Mouse (Mus musculus): ENCODE data around the gene Pigw. TPM values are rescaled to one million over a fixed set of nuclear protein-coding genes. Genes with fewer than 3 reads are reported as not detected.
"Not testable (repeated sequence)": the region's sequence is repeated elsewhere in the genome, so short reads cannot be mapped to it uniquely, and the experiment has no call there.

Pigw gene
- polyA plus RNA-seq, 1 experiment from 2014 or later = 2.7 TPM

GRCm38 (mm10) chr11:84893113-84893512 lies 13.0 kb upstream of the Pigw start:
- Histone ChIP-seq H3K36me3 (peaks cover 75% of the 10 kb centered on the region), H3K27me3 (no peaks in the 10 kb centered on the region), H3K4me3 (no peak overlapping the region), H3K27ac (no peak overlapping the region), H3K9me3 (replicated peaks) (no peaks in the 10 kb centered on the region), H3K4me2 (replicated peaks) (no peak overlapping the region), H3K4me1 (no peaks in the 10 kb centered on the region), H3K9ac (no peak overlapping the region)
- ATAC-seq (ENCODE audit: low FRiP score) = no peak
- 92% methylated on average over 14 of the region's 15 CpGs for WGBS

- Histone ChIP-seq H3K4me3 (no peak overlapping the region), H3K27ac (no peak overlapping the region), H3K4me1 (no peaks in the 10 kb centered on the region), H3K27me3 (no peaks in the 10 kb centered on the region), H3K4me2 (replicated peaks) (no peak overlapping the region), H3K9ac (no peak overlapping the region), H3K9me3 (replicated peaks) (no peaks in the 10 kb centered on the region), H3K36me3 (peaks cover 68% of the 10 kb centered on the region)
- ATAC-seq (ENCODE audit: low FRiP score) = no peak
- WGBS = 95% methylated on average over 7 of the region's 7 CpGs
Measured at GRCm38 (mm10) chr11:84891705-84892104, 11.6 kb upstream of the Pigw start.

GRCm38 (mm10) chr11:84889492-84889891 lies 9.4 kb upstream of the Pigw start:
- ATAC-seq (ENCODE audit: low FRiP score) = no peak
- H3K27me3 ChIP-seq = no peaks in the 10 kb centered on the region
- no peak overlapping the region for H3K27ac ChIP-seq
- H3K36me3 ChIP-seq = peaks cover 68% of the 10 kb centered on the region
- 98% methylated on average over 2 of the region's 2 CpGs for WGBS
- H3K4me1 ChIP-seq = no peaks in the 10 kb centered on the region
- no peak overlapping the region for H3K9ac ChIP-seq
- H3K4me2 ChIP-seq (replicated peaks) = no peak overlapping the region
- no peak overlapping the region for H3K4me3 ChIP-seq
- H3K9me3 ChIP-seq (replicated peaks) = no peaks in the 10 kb centered on the region

DNA sequence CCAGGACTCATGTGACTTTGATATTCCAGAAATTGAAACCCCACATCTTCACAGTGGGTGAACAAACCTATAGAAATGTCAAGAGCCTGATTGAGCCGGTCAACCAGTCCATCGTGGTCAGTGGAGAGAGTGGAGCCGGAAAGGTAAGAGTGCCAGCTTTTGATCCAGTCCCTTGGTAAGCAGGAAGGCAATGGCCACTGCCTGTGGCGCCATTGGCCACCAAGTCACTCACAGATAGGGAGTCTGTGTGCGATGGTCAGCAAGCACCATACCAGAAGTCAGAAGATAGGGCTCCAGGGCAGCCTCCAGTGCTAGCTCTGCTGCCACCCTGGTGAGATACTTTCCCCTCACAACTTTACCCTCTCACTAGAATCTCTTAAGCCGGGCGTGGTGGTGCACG lies 7.9 kb upstream of the Pigw start:
- Histone ChIP-seq H3K27me3 (no peaks in the 10 kb centered on the region), H3K36me3 (peaks cover 69% of the 10 kb centered on the region), H3K27ac (no peak overlapping the region), H3K9ac (no peak overlapping the region), H3K9me3 (replicated peaks) (no peaks in the 10 kb centered on the region), H3K4me2 (replicated peaks) (no peak overlapping the region), H3K4me1 (no peaks in the 10 kb centered on the region), H3K4me3 (no peak overlapping the region)
- 98% methylated on average over 8 of the region's 8 CpGs for WGBS
- ATAC-seq (ENCODE audit: low FRiP score) = no peak

- no peak for ATAC-seq (ENCODE audit: low FRiP score)
- no peak overlapping the region for H3K27ac ChIP-seq
- H3K9ac ChIP-seq = no peak overlapping the region
- no peak overlapping the region for H3K4me3 ChIP-seq
- H3K4me1 ChIP-seq = no peaks in the 10 kb centered on the region; the same call in 1 of the 2 replicates
- H3K9me3 ChIP-seq (replicated peaks) = no peaks in the 10 kb centered on the region
- no peak overlapping the region for H3K4me2 ChIP-seq (replicated peaks)
- H3K36me3 ChIP-seq = peaks cover 58% of the 10 kb centered on the region
- WGBS = 89% methylated on average over 11 of the region's 11 CpGs
- no peaks in the 10 kb centered on the region for H3K27me3 ChIP-seq
Measured at GRCm38 (mm10) chr11:84886767-84887511, 6.9 kb upstream of the Pigw start.

GRCm38 (mm10) chr11:84886236-84886635 lies 6.2 kb upstream of the Pigw start:
- WGBS = 90% methylated on average over 5 of the region's 5 CpGs
- Histone ChIP-seq H3K36me3 (peaks cover 54% of the 10 kb centered on the region), H3K4me3 (no peak overlapping the region), H3K4me2 (replicated peaks) (no peak overlapping the region), H3K4me1 (peaks cover 3% of the 10 kb centered on the region), H3K9ac (no peak overlapping the region), H3K27me3 (no peaks in the 10 kb centered on the region), H3K27ac (no peak overlapping the region), H3K9me3 (replicated peaks) (no peaks in the 10 kb centered on the region)
- ATAC-seq (ENCODE audit: low FRiP score) = no peak

DNA sequence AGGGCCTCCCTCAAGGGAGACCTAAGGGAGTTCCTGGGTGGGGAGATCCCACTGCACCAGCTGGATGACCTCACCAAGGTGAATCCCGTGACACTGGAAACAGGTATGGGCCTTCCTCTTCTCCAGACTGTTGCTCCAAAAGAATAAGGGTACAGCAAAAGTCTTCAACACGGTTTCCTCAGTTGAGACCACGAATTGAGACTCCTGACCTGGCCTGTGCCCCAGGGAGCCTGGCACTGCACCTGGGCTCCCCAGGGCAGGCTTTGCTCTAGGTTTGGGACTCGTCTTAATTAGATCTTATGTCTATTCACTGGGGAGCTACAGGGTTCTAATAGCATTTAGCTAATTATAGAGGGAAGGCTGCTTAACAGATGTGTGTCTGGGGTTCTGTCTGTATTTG lies 5.2 kb upstream of the Pigw start:
- ATAC-seq (ENCODE audit: low FRiP score) = no peak
- no peaks in the 10 kb centered on the region for H3K27me3 ChIP-seq
- H3K9ac ChIP-seq = no peak overlapping the region
- H3K4me3 ChIP-seq = no peak overlapping the region
- no peaks in the 10 kb centered on the region for H3K9me3 ChIP-seq (replicated peaks)
- H3K4me1 ChIP-seq = peaks cover 9% of the 10 kb centered on the region
- peaks cover 52% of the 10 kb centered on the region for H3K36me3 ChIP-seq
- no peak overlapping the region for H3K4me2 ChIP-seq (replicated peaks)
- 89% methylated on average over 4 of the region's 4 CpGs for WGBS
- no peak overlapping the region for H3K27ac ChIP-seq

DNA sequence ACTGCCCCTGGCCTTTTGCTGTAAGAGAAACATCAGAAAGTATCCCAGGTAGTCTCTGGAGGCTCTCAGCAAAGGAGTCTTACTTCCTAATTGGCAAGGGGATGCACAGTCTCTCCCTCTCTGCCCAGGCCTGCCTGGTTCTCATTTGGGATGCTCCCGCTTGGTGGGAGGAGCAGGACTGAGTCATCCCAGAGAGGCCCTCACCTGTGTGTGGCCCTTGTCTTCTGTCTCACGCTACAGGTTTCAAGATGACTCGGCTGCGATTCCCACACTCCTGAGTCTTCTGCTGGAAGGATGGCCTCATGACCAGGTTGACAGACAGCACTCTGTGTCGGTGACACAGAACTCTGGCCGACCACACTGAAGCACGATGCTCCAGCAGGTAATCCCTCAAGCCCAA lies 2.3 kb upstream of the Pigw start:
- no peak overlapping the region for H3K27ac ChIP-seq
- no peak overlapping the region for H3K4me3 ChIP-seq
- H3K27me3 ChIP-seq = no peaks in the 10 kb centered on the region
- ATAC-seq (ENCODE audit: low FRiP score) = no peak
- WGBS = 96% methylated on average over 7 of the region's 7 CpGs
- H3K4me2 ChIP-seq (replicated peaks) = no peak overlapping the region
- H3K4me1 ChIP-seq = peaks cover 18% of the 10 kb centered on the region
- peaks cover 32% of the 10 kb centered on the region for H3K36me3 ChIP-seq
- H3K9me3 ChIP-seq (replicated peaks) = no peaks in the 10 kb centered on the region
- no peak overlapping the region for H3K9ac ChIP-seq

GRCm38 (mm10) chr11:84880971-84881370 lies 886 bp upstream of the Pigw start:
- no peak for ATAC-seq (ENCODE audit: low FRiP score)
- H3K9ac ChIP-seq = peak overlapping the region; percentile 92
- peaks cover 18% of the 10 kb centered on the region for H3K4me1 ChIP-seq
- peaks cover 24% of the 10 kb centered on the region for H3K36me3 ChIP-seq
- H3K27ac ChIP-seq = peak overlapping the region; percentile 89
- peak overlapping the region; percentile 81 for H3K4me2 ChIP-seq (replicated peaks)
- H3K9me3 ChIP-seq (replicated peaks) = no peaks in the 10 kb centered on the region
- WGBS = 59% methylated on average over 9 of the region's 9 CpGs
- peak overlapping the region; percentile 86 for H3K4me3 ChIP-seq
- no peaks in the 10 kb centered on the region for H3K27me3 ChIP-seq

GRCm38 (mm10) chr11:84880465-84880961 lies 428 bp upstream of the Pigw start:
- peak overlapping the region; percentile 86 for H3K4me3 ChIP-seq
- H3K4me1 ChIP-seq = peaks cover 18% of the 10 kb centered on the region
- peak; percentile 59 for ATAC-seq (ENCODE audit: low FRiP score)
- peak overlapping the region; percentile 89 for H3K27ac ChIP-seq
- under 1% methylated on average over 24 of the region's 24 CpGs for WGBS
- H3K4me2 ChIP-seq (replicated peaks) = peak overlapping the region; percentile 81
- peaks cover 22% of the 10 kb centered on the region for H3K36me3 ChIP-seq
- peak overlapping the region; percentile 92 for H3K9ac ChIP-seq
- H3K27me3 ChIP-seq = no peaks in the 10 kb centered on the region
- H3K9me3 ChIP-seq (replicated peaks) = no peaks in the 10 kb centered on the region

GRCm38 (mm10) chr11:84879007-84879771 lies 896 bp downstream of the Pigw start:
- peak overlapping the region; percentile 92 for H3K9ac ChIP-seq
- peak overlapping the region; percentile 81 for H3K4me2 ChIP-seq (replicated peaks)
- ATAC-seq (ENCODE audit: low FRiP score) = no peak
- 21% methylated on average over 6 of the region's 7 CpGs for WGBS
- H3K27ac ChIP-seq = peak overlapping the region; percentile 89
- H3K4me1 ChIP-seq = peaks cover 18% of the 10 kb centered on the region
- H3K4me3 ChIP-seq = peak overlapping the region; percentile 86
- H3K9me3 ChIP-seq (replicated peaks) = no peaks in the 10 kb centered on the region
- H3K36me3 ChIP-seq = peaks cover 9% of the 10 kb centered on the region
- no peaks in the 10 kb centered on the region for H3K27me3 ChIP-seq

- H3K4me2 ChIP-seq (replicated peaks); H3K36me3 ChIP-seq; H3K9me3 ChIP-seq (replicated peaks); ATAC-seq (ENCODE audit: low FRiP score); H3K9ac ChIP-seq; H3K27me3 ChIP-seq; H3K4me3 ChIP-seq; H3K27ac ChIP-seq: not testable (repeated sequence)
- peaks cover 14% of the 10 kb centered on the region for H3K4me1 ChIP-seq
- WGBS = 75% methylated on average over 1 of the region's 1 CpGs
Measured at GRCm38 (mm10) chr11:84876020-84876419, 4.1 kb downstream of the Pigw start.

Measured in hindbrain, embryonic 12.5 days (tissue).